Mouse (Mus musculus): ENCODE results near the gene Mmrn2.

DNA sequence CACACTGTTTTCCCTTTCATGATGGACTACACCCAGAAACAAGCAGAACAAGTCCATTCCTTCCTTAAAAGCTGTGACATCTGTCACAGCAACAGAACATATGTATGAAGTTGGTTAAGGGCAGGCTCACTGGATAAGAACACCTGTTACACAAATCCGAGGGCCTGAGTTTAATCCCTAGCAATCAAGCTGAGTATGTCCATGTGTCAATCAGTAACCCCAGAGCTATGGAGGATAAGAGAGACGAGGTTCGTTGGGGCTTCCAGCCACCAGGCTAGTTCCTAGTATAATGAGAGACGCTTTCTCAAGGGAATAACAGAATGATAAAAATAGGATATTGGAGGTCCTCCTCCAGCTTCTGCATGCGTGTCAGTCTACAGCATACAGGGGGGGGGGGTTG is 42.2 kb downstream of the Mmrn2 start:
- TF ChIP-seq CTCF (IDR thresholded peaks at IDR 0.05; ENCODE audit: low read depth): no peak
- no peak for TF ChIP-seq EP300 (IDR thresholded peaks at IDR 0.05; ENCODE audit: low read depth)

Measured in liver, postnatal 0 days (tissue).